Mouse (Mus musculus): ENCODE results near the gene BC005561. TPM values are rescaled to one million over a fixed set of nuclear protein-coding genes. Genes with fewer than 3 reads are reported as not detected.
"Not testable (repeated sequence)": the region's sequence is repeated elsewhere in the genome, so short reads cannot be mapped to it uniquely, and the experiment has no call there.

The BC005561 gene
- total RNA-seq (2022): 10 to 100 TPM in 2 of 4 experiments, 1 to 10 TPM in 2; 8.4 to 13.9 (median 10.1) TPM

- DNase-seq: peak; percentile 74
Measured at GRCm38 (mm10) chr5:104508195-104508891, at the start of gene BC005561. BC005561 (plus strand) TSS chr5:104508352.

GRCm38 (mm10) chr5:104458832-104459705, 49.1 kb upstream of the BC005561 start, which contains the start of gene Pkd2:
Pkd2 (plus strand) TSS chr5:104459450.
- DNase-seq: peak; percentile 67

DNA sequence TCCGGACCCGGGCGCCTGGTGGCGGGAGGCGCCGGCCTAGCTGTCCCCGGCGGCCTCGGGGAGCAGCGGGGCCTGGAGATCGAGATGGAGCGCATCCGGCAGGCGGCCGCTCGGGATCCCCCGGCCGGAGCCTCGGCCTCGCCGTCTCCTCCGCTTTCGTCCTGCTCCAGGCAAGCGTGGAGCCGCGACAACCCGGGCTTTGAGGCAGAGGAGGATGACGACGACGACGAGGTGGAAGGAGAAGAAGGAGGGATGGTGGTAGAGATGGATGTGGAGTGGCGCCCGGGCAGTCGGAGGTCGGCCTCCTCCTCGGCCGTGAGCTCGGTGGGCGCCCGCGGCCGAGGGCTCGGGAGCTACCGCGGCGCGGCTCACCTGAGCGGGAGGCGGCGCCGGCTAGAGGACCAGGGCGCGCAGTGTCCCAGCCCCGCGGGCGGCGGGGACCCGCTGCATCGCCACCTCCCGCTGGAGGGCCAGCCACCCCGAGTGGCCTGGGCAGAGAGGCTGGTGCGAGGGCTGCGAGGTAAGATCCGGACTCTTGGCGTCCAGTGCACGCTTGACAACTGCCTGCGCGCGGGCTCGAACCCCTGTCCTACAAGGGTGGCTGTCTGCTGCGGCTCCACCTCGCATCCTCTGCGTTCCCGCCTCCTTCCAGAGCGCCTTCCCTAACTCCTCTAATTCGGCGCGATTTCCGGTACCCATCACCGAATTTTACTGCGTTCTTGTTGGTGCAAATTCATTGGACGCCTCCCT, 48.3 kb upstream of the BC005561 start:
- peak; percentile 32 for DNase-seq

DNA sequence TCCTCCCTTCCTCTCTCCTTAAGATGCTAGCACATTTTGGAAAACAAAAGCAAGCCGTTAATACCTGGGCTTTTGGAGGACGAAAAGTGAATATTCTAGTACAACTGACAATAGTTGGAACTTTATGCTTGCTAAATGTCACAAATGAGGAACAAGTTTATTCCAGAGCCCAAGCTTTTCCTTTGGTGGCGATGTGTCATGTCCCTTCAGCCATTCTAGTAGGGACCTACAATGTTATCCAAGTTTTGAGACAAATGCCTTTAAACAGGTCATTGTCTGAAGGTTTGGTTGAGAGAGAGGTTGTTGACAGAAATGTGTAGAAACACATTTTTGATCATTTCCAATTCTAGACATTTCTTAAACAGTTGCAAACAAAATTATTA, 47.7 kb upstream of the BC005561 start:
- no peak for DNase-seq

GRCm38 (mm10) chr5:104460856-104461255, 47.3 kb upstream of the BC005561 start:
- DNase-seq: no peak

- DNase-seq: peak; percentile 67
Measured at GRCm38 (mm10) chr5:104465279-104465678, 42.9 kb upstream of the BC005561 start.

GRCm38 (mm10) chr5:104465731-104466130, 42.4 kb upstream of the BC005561 start:
- no peak for DNase-seq

- no peak for DNase-seq
Measured at GRCm38 (mm10) chr5:104466816-104467215, 41.3 kb upstream of the BC005561 start.

DNA sequence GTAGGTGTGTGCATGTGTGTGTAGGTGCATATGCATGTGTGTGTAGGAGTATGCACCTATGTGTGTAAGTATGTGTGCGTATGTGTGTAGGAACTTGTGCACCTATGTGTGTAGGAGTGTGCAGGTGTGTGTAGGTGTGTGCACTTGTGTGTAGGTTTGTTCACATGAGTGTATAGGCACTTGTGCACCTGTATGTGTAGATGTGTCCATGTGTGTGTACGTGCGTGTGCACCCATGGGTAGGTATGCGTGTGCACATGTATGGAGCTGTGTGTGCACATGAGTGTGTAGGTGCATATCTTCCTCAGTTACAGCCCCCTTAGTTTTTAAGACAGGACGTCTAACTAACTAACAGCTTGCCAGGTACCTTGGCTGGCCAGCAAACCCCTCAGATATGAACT, 39.6 kb upstream of the BC005561 start:
- no peak for DNase-seq

DNA sequence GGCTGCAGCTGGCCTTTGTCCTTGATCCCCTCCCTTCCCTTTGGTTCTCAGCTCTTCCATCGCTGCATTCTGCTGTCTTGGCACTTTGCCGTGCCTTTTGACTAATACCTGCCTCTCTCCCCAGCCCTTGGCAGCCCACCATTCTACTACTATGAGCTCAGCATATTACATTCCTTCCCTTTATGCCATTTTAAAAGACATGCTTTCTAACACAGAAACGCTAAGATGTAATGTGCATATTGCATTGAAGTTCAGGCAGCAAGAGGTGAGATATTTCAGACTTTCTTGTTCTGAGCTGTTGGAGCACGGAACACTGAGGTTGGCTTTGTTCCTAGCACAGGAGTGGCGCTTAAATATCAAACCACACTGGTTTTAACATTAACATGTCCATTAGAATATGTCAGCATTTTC, 37.2 kb upstream of the BC005561 start:
- no peak for DNase-seq

- no peak for DNase-seq
Measured at GRCm38 (mm10) chr5:104472371-104472770, 35.8 kb upstream of the BC005561 start.

- no peak for DNase-seq
Measured at GRCm38 (mm10) chr5:104480367-104480766, 27.8 kb upstream of the BC005561 start.

GRCm38 (mm10) chr5:104482856-104483255, 25.3 kb upstream of the BC005561 start:
- DNase-seq: no peak

GRCm38 (mm10) chr5:104491561-104491960, 16.6 kb upstream of the BC005561 start:
- DNase-seq: no peak

- no peak for DNase-seq
Measured at GRCm38 (mm10) chr5:104504883-104505282, 3.3 kb upstream of the BC005561 start.

DNA sequence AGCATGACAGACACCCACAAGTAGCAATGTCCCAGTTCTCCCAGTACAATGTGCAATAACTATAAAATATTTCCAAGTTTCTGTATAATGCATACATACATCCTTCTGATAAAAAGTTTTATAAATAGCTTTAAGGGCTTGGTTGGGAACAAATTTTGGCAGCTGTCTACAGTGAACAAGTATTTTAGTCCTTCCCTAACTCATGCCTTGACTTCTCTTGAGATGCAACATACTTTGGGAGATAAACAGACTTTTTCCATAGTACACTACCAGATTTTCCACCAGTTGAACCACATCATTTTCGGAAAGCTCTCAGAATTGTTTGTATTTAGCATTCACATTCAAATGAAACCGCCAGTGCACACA, 340 bp upstream of the BC005561 start:
- no peak for DNase-seq

GRCm38 (mm10) chr5:104511211-104511610, 3.1 kb downstream of the BC005561 start:
- no peak for DNase-seq

- no peak for DNase-seq
Measured at GRCm38 (mm10) chr5:104538612-104539011, 30.5 kb downstream of the BC005561 start.

DNA sequence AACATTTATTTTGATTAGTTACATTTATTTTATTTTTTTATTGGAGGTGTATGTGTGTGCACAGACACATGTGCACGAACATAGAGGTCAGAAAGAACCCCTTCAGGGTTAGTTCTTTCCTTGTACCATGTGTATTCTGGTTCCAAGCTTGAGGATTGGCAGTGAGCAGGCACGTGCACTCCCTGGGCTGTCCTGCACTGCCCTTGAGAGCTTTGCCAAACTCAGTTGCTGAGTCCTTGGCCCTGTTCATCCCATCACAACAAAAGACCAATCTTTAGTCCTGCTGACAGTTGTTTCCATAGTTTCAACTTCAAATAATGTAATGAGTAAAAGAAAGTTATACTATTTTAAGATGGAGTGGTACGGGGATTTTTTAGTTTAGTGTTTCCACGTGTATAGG, 31.2 kb downstream of the BC005561 start:
- DNase-seq: peak; percentile 46

DNA sequence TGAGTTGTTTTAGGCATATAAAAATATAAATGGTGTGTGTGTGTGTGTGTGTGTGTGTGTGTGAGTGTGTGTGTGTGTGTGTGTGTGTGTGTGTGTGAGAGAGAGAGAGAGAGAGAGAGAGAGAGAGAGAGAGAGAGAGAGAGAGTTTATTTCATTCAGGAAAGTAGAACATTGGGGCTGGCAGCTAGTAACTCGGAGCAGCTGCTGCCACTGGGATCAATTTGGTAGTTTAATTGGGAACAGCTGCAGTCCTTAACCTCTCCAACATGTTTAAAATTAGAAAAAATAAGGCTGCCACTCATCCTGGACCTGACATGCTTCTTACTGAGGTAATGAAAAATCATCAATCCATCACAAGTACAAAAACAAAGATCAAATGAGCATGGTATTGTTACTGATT, 59.9 kb downstream of the BC005561 start:
- DNase-seq: not testable (repeated sequence)

- peak; percentile 31 for DNase-seq
Measured at GRCm38 (mm10) chr5:104570766-104571165, 62.6 kb downstream of the BC005561 start.

DNA sequence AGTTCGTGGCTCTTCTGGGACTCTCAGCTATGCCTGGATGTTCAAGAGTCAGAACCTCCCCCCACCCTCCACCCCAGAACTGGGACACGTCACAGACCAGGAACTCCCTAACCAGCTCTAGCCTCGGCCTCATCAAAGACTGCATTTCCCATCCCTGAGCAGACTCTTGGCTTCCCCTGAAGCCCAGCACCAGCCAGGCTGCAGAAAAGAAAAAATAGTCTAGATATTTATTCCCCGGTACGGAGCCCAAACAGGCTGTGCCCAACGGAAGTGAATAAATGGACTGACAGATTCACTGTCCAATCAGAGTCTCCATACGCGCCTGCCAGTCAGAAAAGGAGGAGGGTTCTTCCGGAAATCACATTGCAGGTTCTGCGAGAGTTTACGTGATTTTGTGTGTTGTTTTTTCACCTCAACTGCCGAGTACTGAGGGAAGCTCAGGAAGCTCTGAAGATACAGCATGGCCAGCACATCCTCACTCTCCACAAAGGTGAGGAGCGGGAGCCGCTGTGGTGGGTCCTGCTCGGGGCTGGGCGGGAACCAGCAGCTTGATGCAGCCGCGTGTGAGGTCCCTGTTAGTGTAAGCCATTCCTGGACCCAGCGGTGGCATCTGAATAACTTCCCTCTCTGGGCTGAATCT, 63.2 kb downstream of the BC005561 start:
- DNase-seq: peak; percentile 86
